Mouse (Mus musculus): ENCODE measurements around the gene Saxo1. TPM values are rescaled to one million over a fixed set of nuclear protein-coding genes. Genes with fewer than 3 reads are reported as not detected.

Saxo1 gene
- total and polyA plus RNA-seq, 3 experiments = not detected

- ATAC-seq (ENCODE audit: extremely low read depth, insufficient number of reproducible peaks, low FRiP score, poor library complexity, severe bottlenecking) (no peak), DNase-seq (ENCODE audit: low spot score) (no peak)
- Histone ChIP-seq H3K9me3 (replicated peaks) (no peaks in the 10 kb centered on the region), H3K4me1 (ENCODE audit: insufficient read depth, low read depth, low read length) (no peaks in the 10 kb centered on the region), H3K36me3 (replicated peaks) (no peaks in the 10 kb centered on the region), H3K27me3 (ENCODE audit: insufficient read depth, low read length) (no peaks in the 10 kb centered on the region), H3K4me3 (ENCODE audit: low read depth, low read length) (no peak overlapping the region)
- TF ChIP-seq GATA2 (IDR thresholded peaks at IDR 0.05; ENCODE audit: borderline replicate concordance, low read depth, low read length) (no peak), CTCF (IDR thresholded peaks at IDR 0.05; ENCODE audit: low read depth, low read length) (no peak), POLR2AphosphoS5 (IDR thresholded peaks at IDR 0.05; ENCODE audit: insufficient replicate concordance, low read depth, low read length) (no peak), GATA1 (IDR thresholded peaks at IDR 0.05; ENCODE audit: borderline replicate concordance, low read length) (no peak), TAL1 (conservative IDR thresholded peaks at IDR 0.05; ENCODE audit: low read depth, low read length) (no peak)
Measured at GRCm38 (mm10) chr4:86395636-86396035, 162.5 kb downstream of the Saxo1 start.

Other genes with a start within 250 kb of the Saxo1 start
- 64.2 and 66.6 TPM in 2 replicates for gene Rraga, start 17.3 kb upstream of the Saxo1 start, total RNA-seq (2014; fragmentation: Nextera tagmentation)
- gene Rraga, start 17.3 kb upstream of the Saxo1 start, total RNA-seq (2017) = 7.8 and 12.1 TPM in 2 replicates
- gene Rraga, start 17.3 kb upstream of the Saxo1 start, polyA plus RNA-seq (2012) = 48.7 and 57.4 TPM in 2 replicates
- 46.7 and 52.7 TPM in 2 replicates for gene Haus6, start 53.7 kb upstream of the Saxo1 start, total RNA-seq (2014; fragmentation: Nextera tagmentation)
- 36.6 and 42.9 TPM in 2 replicates for gene Haus6, start 53.7 kb upstream of the Saxo1 start, total RNA-seq (2017)
- 35.2 and 37.2 TPM in 2 replicates for gene Haus6, start 53.7 kb upstream of the Saxo1 start, polyA plus RNA-seq (2012)
- 176 and 184 TPM in 2 replicates for gene Plin2, start 111.7 kb upstream of the Saxo1 start, total RNA-seq (2014; fragmentation: Nextera tagmentation)
- gene Plin2, start 111.7 kb upstream of the Saxo1 start, total RNA-seq (2017) = 447 and 476 TPM in 2 replicates
- gene Plin2, start 111.7 kb upstream of the Saxo1 start, polyA plus RNA-seq (2012) = 15.7 and 21.9 TPM in 2 replicates
- gene Dennd4c, start 190.2 kb upstream of the Saxo1 start, total RNA-seq (2014; fragmentation: Nextera tagmentation) = 33.3 and 53.3 TPM in 2 replicates
- 26.6 and 30.3 TPM in 2 replicates for gene Dennd4c, start 190.2 kb upstream of the Saxo1 start, total RNA-seq (2017)
- gene Dennd4c, start 190.2 kb upstream of the Saxo1 start, polyA plus RNA-seq (2012) = 3.2 and 3.4 TPM in 2 replicates

Measured in G1E (cell line).